Mouse (Mus musculus): ENCODE data around the gene Il13.
A peak's percentile ranks its signal among the peaks of the same experiment; 100 is the strongest.

Il13 gene

GRCm38 (mm10) chr11:53584849-53585248, 49.7 kb downstream of the Il13 start:
- peak; percentile 56 for DNase-seq (ENCODE audit: low spot score)

DNA sequence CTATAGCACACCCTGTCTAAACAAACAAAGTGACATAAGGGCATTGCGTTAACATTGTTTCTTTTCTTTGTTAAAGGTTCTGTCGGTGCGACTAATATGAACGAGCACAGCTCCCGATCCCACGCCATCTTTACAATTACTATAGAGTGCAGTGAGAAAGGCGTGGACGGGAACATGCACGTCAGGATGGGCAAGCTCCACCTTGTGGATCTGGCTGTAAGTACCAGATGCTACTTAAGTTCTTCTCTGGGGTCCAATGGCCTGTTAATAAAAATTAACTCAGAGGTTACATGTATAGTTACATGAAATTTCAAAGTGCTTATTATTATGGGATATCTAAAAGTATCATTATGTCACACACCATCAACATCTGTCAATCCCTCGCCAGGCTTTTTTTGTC, 51.4 kb downstream of the Il13 start:
- DNase-seq (ENCODE audit: low spot score) = peak; percentile 27

Measured in embryo, embryonic 10 days (tissue).